Mouse (Mus musculus) E14TG2a.4 (cell line): ENCODE results near the gene Ssh3.

Source experiments
- CTCF ChIP-seq: conservative IDR thresholded peaks from 2 replicates; pipeline ENCODE4 v1.5.1; 2014; ENCODE audit warnings: low read length
- NANOG ChIP-seq: IDR thresholded peaks from 2 replicates; pipeline ENCODE4 v1.6.1; 2014; ENCODE audit warnings: borderline replicate concordance, low read length, mixed read lengths

- peak; percentile 99 for TF ChIP-seq CTCF
- TF ChIP-seq NANOG: no peak
Measured at GRCm38 (mm10) chr19:4227894-4228678, 40.9 kb downstream of the Ssh3 start.
